Comparison of ENCODE assay signal across 12 mouse cellular contexts in the genomic region with DNA sequence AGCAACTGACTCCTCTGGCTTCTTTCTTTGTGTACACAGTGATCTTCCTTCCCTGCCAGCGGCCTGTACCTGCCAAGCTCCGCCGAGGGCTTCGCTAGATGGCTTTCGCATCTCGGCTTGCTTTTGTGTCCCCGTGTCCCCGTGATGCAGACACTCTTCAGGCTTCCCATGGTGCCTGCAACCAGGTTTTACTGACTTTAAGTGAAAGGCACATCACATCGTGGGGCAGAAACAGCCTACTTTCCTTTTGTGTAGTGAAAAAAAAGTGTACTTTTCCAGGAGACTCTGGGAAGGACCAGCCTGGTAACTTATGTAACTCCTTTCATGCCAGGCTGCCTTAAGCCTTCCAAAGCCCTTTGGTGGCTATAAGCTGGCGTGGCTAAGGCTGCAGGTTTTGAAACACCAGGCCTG.
A peak's percentile ranks its signal among the peaks of the same experiment; 100 is the strongest.
DNase-seq lines count a peak whose midpoint lies in the region; ATAC-seq and TF ChIP-seq lines count a peak whose summit lies in the region.
"Had no signal": no experiment of that assay in that cellular context is flagged by ENCODE, and none has a peak within 500 bp of the region (broad histone marks: within the 10 kb centered on the region; RNA-seq: fewer than 3 reads in every experiment).

No protein-coding gene starts in this region.

- no peak for TF ChIP-seq CTCF in layer of hippocampus, adult 2 months (conservative IDR thresholded peaks at IDR 0.05)

- H3K27ac ChIP-seq in layer of hippocampus, adult 2 months: peak overlapping the region; percentile 72
- H3K27ac ChIP-seq in hindbrain, embryonic 12.5 days: no peak overlapping the region
- no peak overlapping the region; the same call in 1 of the 2 replicates for H3K27ac ChIP-seq in kidney, embryonic 14.5 days (ENCODE audit: low read depth, low read length)
- H3K27ac ChIP-seq: hindbrain, embryonic 13.5 days; limb, embryonic 15.5 days; midbrain, embryonic 13.5 days had no signal

- no peak overlapping the region for H3K9ac ChIP-seq in hindbrain, embryonic 12.5 days
- no peak overlapping the region for H3K9ac ChIP-seq in kidney, embryonic 14.5 days (ENCODE audit: low read depth, low read length)
- H3K9ac ChIP-seq: hindbrain, embryonic 13.5 days; limb, embryonic 15.5 days; midbrain, embryonic 13.5 days had no signal

- WGBS in hindbrain, embryonic 12.5 days: 78% methylated on average over 10 of the region's 10 CpGs
- WGBS in kidney, embryonic 14.5 days: 85% methylated on average over 10 of the region's 10 CpGs

- no peak overlapping the region for H3K4me2 ChIP-seq in hindbrain, embryonic 12.5 days (replicated peaks)
- H3K4me2 ChIP-seq in kidney, embryonic 14.5 days (replicated peaks; ENCODE audit: low read depth, low read length): no peak overlapping the region
- H3K4me2 ChIP-seq: hindbrain, embryonic 13.5 days; limb, embryonic 15.5 days; midbrain, embryonic 13.5 days had no signal

- peak; percentile 37 for DNase-seq in gastrocnemius, adult 18-20 months (ENCODE audit: low spot score)
- DNase-seq in gastrocnemius, postnatal 4 days (ENCODE audit: low spot score in 2 of 2): no peak
- no peak for DNase-seq in layer of hippocampus, adult 2 months (ENCODE audit: low spot score in 2 of 2)
- no peak for DNase-seq in layer of hippocampus, postnatal 25 days (ENCODE audit: extremely low spot score in 1 of 2, low spot score in 1 of 2)
- DNase-seq in urinary bladder, postnatal 14 days (ENCODE audit: low spot score): peak; percentile 40
- DNase-seq in urinary bladder, postnatal 4 days (ENCODE audit: low spot score in 2 of 2): no peak
- DNase-seq: cerebellum, adult 9-11 months had no signal

- H3K4me3 ChIP-seq in layer of hippocampus, adult 2 months: no peak overlapping the region; the same call in 1 of the 2 replicates
- H3K4me3 ChIP-seq in hindbrain, embryonic 12.5 days: no peak overlapping the region
- no peak overlapping the region for H3K4me3 ChIP-seq in kidney, embryonic 14.5 days (ENCODE audit: low read length)
- H3K4me3 ChIP-seq: hindbrain, embryonic 13.5 days; limb, embryonic 15.5 days; midbrain, embryonic 13.5 days had no signal

- H3K36me3 ChIP-seq in hindbrain, embryonic 12.5 days: no peaks in the 10 kb centered on the region
- no peaks in the 10 kb centered on the region for H3K36me3 ChIP-seq in kidney, embryonic 14.5 days (ENCODE audit: control insufficient read depth, insufficient read depth, low read length)
- H3K36me3 ChIP-seq: hindbrain, embryonic 13.5 days; limb, embryonic 15.5 days; midbrain, embryonic 13.5 days had no signal

- no peaks in the 10 kb centered on the region for H3K4me1 ChIP-seq in hindbrain, embryonic 12.5 days
- no peaks in the 10 kb centered on the region for H3K4me1 ChIP-seq in kidney, embryonic 14.5 days (ENCODE audit: control insufficient read depth, insufficient read depth, low read length)
- H3K4me1 ChIP-seq: hindbrain, embryonic 13.5 days; limb, embryonic 15.5 days; midbrain, embryonic 13.5 days had no signal

- no peaks in the 10 kb centered on the region for H3K27me3 ChIP-seq in hindbrain, embryonic 12.5 days
- H3K27me3 ChIP-seq in kidney, embryonic 14.5 days (ENCODE audit: control insufficient read depth, insufficient read depth, low read length): no peaks in the 10 kb centered on the region
- H3K27me3 ChIP-seq: hindbrain, embryonic 13.5 days; limb, embryonic 15.5 days; midbrain, embryonic 13.5 days had no signal

- ATAC-seq in hindbrain, embryonic 12.5 days (ENCODE audit: low FRiP score): no peak
- no peak for ATAC-seq in kidney, embryonic 14.5 days (ENCODE audit: low FRiP score, low TSS enrichment)
- ATAC-seq: midbrain, embryonic 13.5 days had no signal

- H3K9me3 ChIP-seq in hindbrain, embryonic 12.5 days (replicated peaks): no peaks in the 10 kb centered on the region
- H3K9me3 ChIP-seq in kidney, embryonic 14.5 days (ENCODE audit: control insufficient read depth, low read length): no peaks in the 10 kb centered on the region
- H3K9me3 ChIP-seq: hindbrain, embryonic 13.5 days; limb, embryonic 15.5 days; midbrain, embryonic 13.5 days had no signal

Comparison
In these comparisons a context has a peak if more than half of its experiments do, and no peak if none do; other contexts are left out.
1. DNase-seq: peak in gastrocnemius, adult 18-20 months (single experiment) and urinary bladder, postnatal 14 days (single experiment); none in gastrocnemius, postnatal 4 days (0 of 2), layer of hippocampus, adult 2 months (0 of 2), layer of hippocampus, postnatal 25 days (0 of 2) and urinary bladder, postnatal 4 days (0 of 2).